In genomic region chr16:37763797-37764196, GRCm38 (mm10) we compare ENCODE assay signal across 31 mouse cellular contexts. TPM values are rescaled to one million over a fixed set of nuclear protein-coding genes. Genes with fewer than 3 reads are reported as not detected.
DNase-seq lines count a peak whose midpoint lies in the region; ATAC-seq and TF ChIP-seq lines count a peak whose summit lies in the region.
"Had no signal": no experiment of that assay in that cellular context is flagged by ENCODE, and none has a peak within 500 bp of the region (broad histone marks: within the 10 kb centered on the region; RNA-seq: fewer than 3 reads in every experiment).

No protein-coding gene starts in this region.

- no peaks in the 10 kb centered on the region for H3K9me3 ChIP-seq in hindbrain, embryonic 13.5 days
- no peaks in the 10 kb centered on the region for H3K9me3 ChIP-seq in hindbrain, embryonic 14.5 days (ENCODE audit: control insufficient read depth, low read length)
- H3K9me3 ChIP-seq in midbrain, embryonic 15.5 days: no peaks in the 10 kb centered on the region
- no peaks in the 10 kb centered on the region for H3K9me3 ChIP-seq in midbrain, embryonic 13.5 days
- H3K9me3 ChIP-seq in ES-E14 (ENCODE audit: control insufficient read depth, insufficient read depth, low read depth, low read length): no peaks in the 10 kb centered on the region
- H3K9me3 ChIP-seq in midbrain, postnatal 0 days (ENCODE audit: low read length): no peaks in the 10 kb centered on the region
- H3K9me3 ChIP-seq: embryonic facial prominence, embryonic 12.5 days; forebrain, embryonic 12.5 days; G1E; heart, embryonic 12.5 days; kidney, embryonic 15.5 days; limb, embryonic 12.5 days; liver, embryonic 15.5 days; neural tube, embryonic 12.5 days; stomach, embryonic 15.5 days had no signal

- in situ Hi-C loops in ES-E14 (cut with MboI; ENCODE audit: low sequenced_read_pairs in 2 of 2, unreplicated experiment in 2 of 2): no loop called here

- H3K36me3 ChIP-seq in hindbrain, embryonic 13.5 days: no peaks in the 10 kb centered on the region
- H3K36me3 ChIP-seq in hindbrain, embryonic 14.5 days (replicated peaks; ENCODE audit: control insufficient read depth, insufficient read depth): no peaks in the 10 kb centered on the region
- H3K36me3 ChIP-seq in midbrain, embryonic 15.5 days (replicated peaks): no peaks in the 10 kb centered on the region
- no peaks in the 10 kb centered on the region for H3K36me3 ChIP-seq in midbrain, embryonic 13.5 days
- no peaks in the 10 kb centered on the region for H3K36me3 ChIP-seq in ES-E14 (ENCODE audit: control insufficient read depth, insufficient read depth, low read length, poor library complexity, severe bottlenecking)
- H3K36me3 ChIP-seq in midbrain, postnatal 0 days (ENCODE audit: insufficient read depth, low read length): no peaks in the 10 kb centered on the region
- H3K36me3 ChIP-seq: embryonic facial prominence, embryonic 12.5 days; forebrain, embryonic 12.5 days; G1E; heart, embryonic 12.5 days; kidney, embryonic 15.5 days; limb, embryonic 12.5 days; liver, embryonic 15.5 days; neural tube, embryonic 12.5 days; stomach, embryonic 15.5 days had no signal

- ATAC-seq in hindbrain, embryonic 13.5 days (ENCODE audit: low FRiP score): peak; percentile 71; the same call in 1 of the 2 replicates
- no peak; the same call in 1 of the 2 replicates for ATAC-seq in hindbrain, embryonic 14.5 days (ENCODE audit: low FRiP score)
- ATAC-seq in midbrain, embryonic 15.5 days (replicated peaks): no peak; the same call in 1 of the 2 replicates
- no peak for ATAC-seq in midbrain, embryonic 13.5 days
- no peak for ATAC-seq in midbrain, postnatal 0 days (ENCODE audit: low FRiP score)

- H3K27me3 ChIP-seq in hindbrain, embryonic 13.5 days: no peaks in the 10 kb centered on the region
- no peaks in the 10 kb centered on the region for H3K27me3 ChIP-seq in hindbrain, embryonic 14.5 days (ENCODE audit: control insufficient read depth, insufficient read depth, low read length)
- H3K27me3 ChIP-seq in midbrain, embryonic 15.5 days (replicated peaks): no peaks in the 10 kb centered on the region
- H3K27me3 ChIP-seq in midbrain, embryonic 13.5 days: no peaks in the 10 kb centered on the region
- no peaks in the 10 kb centered on the region for H3K27me3 ChIP-seq in midbrain, postnatal 0 days (ENCODE audit: insufficient read depth, low read length)
- H3K27me3 ChIP-seq: embryonic facial prominence, embryonic 12.5 days; forebrain, embryonic 12.5 days; heart, embryonic 12.5 days; kidney, embryonic 15.5 days; liver, embryonic 15.5 days; neural tube, embryonic 12.5 days; stomach, embryonic 15.5 days had no signal

- no peak overlapping the region for H3K4me3 ChIP-seq in hindbrain, embryonic 13.5 days
- no peak overlapping the region for H3K4me3 ChIP-seq in hindbrain, embryonic 14.5 days (replicated peaks; ENCODE audit: low read length)
- no peak overlapping the region for H3K4me3 ChIP-seq in midbrain, embryonic 15.5 days
- no peak overlapping the region for H3K4me3 ChIP-seq in midbrain, embryonic 13.5 days (replicated peaks)
- no peak overlapping the region for H3K4me3 ChIP-seq in ES-E14 (ENCODE audit: insufficient read depth in 1 of 2, low read depth in 1 of 2, low read length in 2 of 2, poor library complexity in 1 of 2, severe bottlenecking in 1 of 2)
- no peak overlapping the region for H3K4me3 ChIP-seq in midbrain, postnatal 0 days (ENCODE audit: low read depth, low read length)
- H3K4me3 ChIP-seq: embryonic facial prominence, embryonic 12.5 days; forebrain, embryonic 12.5 days; heart, embryonic 12.5 days; kidney, embryonic 15.5 days; layer of hippocampus, adult 2 months; left cerebral cortex, adult 2 months; limb, embryonic 12.5 days; liver, embryonic 15.5 days; neural tube, embryonic 12.5 days; stomach, embryonic 15.5 days had no signal

- 0 out of 2 replicates have a peak overlapping the region, but pooled peaks have one; percentile 14 for H3K27ac ChIP-seq in hindbrain, embryonic 13.5 days
- H3K27ac ChIP-seq in hindbrain, embryonic 14.5 days: no peak overlapping the region
- H3K27ac ChIP-seq in midbrain, embryonic 15.5 days: peak overlapping the region; percentile 3; the same call in 1 of the 2 replicates
- H3K27ac ChIP-seq in midbrain, embryonic 13.5 days: no peak overlapping the region
- H3K27ac ChIP-seq in ES-E14 (ENCODE audit: insufficient read depth, low read depth, low read length, poor library complexity, severe bottlenecking): no peak overlapping the region
- H3K27ac ChIP-seq in midbrain, postnatal 0 days (ENCODE audit: low read depth, low read length): no peak overlapping the region
- H3K27ac ChIP-seq: embryonic facial prominence, embryonic 12.5 days; forebrain, embryonic 12.5 days; kidney, embryonic 15.5 days; layer of hippocampus, adult 2 months; left cerebral cortex, adult 2 months; limb, embryonic 12.5 days; liver, embryonic 15.5 days; neural tube, embryonic 12.5 days; stomach, embryonic 15.5 days had no signal

- H3K4me2 ChIP-seq in hindbrain, embryonic 13.5 days: no peak overlapping the region
- no peak overlapping the region for H3K4me2 ChIP-seq in hindbrain, embryonic 14.5 days (replicated peaks)
- no peak overlapping the region for H3K4me2 ChIP-seq in midbrain, embryonic 15.5 days
- H3K4me2 ChIP-seq in midbrain, embryonic 13.5 days (replicated peaks): no peak overlapping the region
- H3K4me2 ChIP-seq in midbrain, postnatal 0 days (ENCODE audit: low read depth, low read length, poor library complexity, severe bottlenecking): no peak overlapping the region
- H3K4me2 ChIP-seq: embryonic facial prominence, embryonic 12.5 days; forebrain, embryonic 12.5 days; heart, embryonic 12.5 days; kidney, embryonic 15.5 days; limb, embryonic 12.5 days; liver, embryonic 15.5 days; lung, embryonic 14.5 days; neural tube, embryonic 12.5 days; stomach, embryonic 15.5 days had no signal

- WGBS in hindbrain, embryonic 13.5 days: 27% methylated on average over 5 of the region's 5 CpGs
- WGBS in hindbrain, embryonic 14.5 days: 21% methylated on average over 5 of the region's 5 CpGs
- WGBS in midbrain, embryonic 15.5 days: 28% methylated on average over 5 of the region's 5 CpGs
- 28% methylated on average over 5 of the region's 5 CpGs for WGBS in midbrain, embryonic 13.5 days
- WGBS in midbrain, postnatal 0 days: 33% methylated on average over 5 of the region's 5 CpGs

- H3K9ac ChIP-seq in hindbrain, embryonic 13.5 days: no peak overlapping the region
- H3K9ac ChIP-seq in hindbrain, embryonic 14.5 days: no peak overlapping the region
- no peak overlapping the region for H3K9ac ChIP-seq in midbrain, embryonic 15.5 days
- no peak overlapping the region for H3K9ac ChIP-seq in midbrain, embryonic 13.5 days (replicated peaks)
- H3K9ac ChIP-seq in ES-E14 (ENCODE audit: insufficient read depth, low read depth, low read length, poor library complexity, severe bottlenecking): no peak overlapping the region
- 0 out of 2 replicates have a peak overlapping the region, but pooled peaks have one; percentile 19 for H3K9ac ChIP-seq in midbrain, postnatal 0 days (replicated peaks; ENCODE audit: low read length, poor library complexity, severe bottlenecking)
- H3K9ac ChIP-seq: embryonic facial prominence, embryonic 12.5 days; forebrain, embryonic 12.5 days; heart, embryonic 12.5 days; kidney, embryonic 15.5 days; limb, embryonic 12.5 days; liver, embryonic 15.5 days; lung, embryonic 14.5 days; neural tube, embryonic 12.5 days; stomach, embryonic 15.5 days had no signal

- peaks cover 12% of the 10 kb centered on the region for H3K4me1 ChIP-seq in hindbrain, embryonic 13.5 days (replicated peaks)
- H3K4me1 ChIP-seq in hindbrain, embryonic 14.5 days (replicated peaks; ENCODE audit: control insufficient read depth, insufficient read depth, low read length): no peaks in the 10 kb centered on the region
- H3K4me1 ChIP-seq in midbrain, embryonic 15.5 days: peaks cover 4% of the 10 kb centered on the region
- peaks cover 12% of the 10 kb centered on the region for H3K4me1 ChIP-seq in midbrain, embryonic 13.5 days (replicated peaks)
- H3K4me1 ChIP-seq in ES-E14 (ENCODE audit: control insufficient read depth in 2 of 2, insufficient read depth in 2 of 2, low read length in 2 of 2, poor library complexity in 1 of 2): peaks cover 0 to 11% of the 10 kb centered on the region in 2 experiments; a peak in 2 of 4 replicates
- H3K4me1 ChIP-seq in midbrain, postnatal 0 days (ENCODE audit: insufficient read depth, low read length): 0 out of 2 replicates have a peak, but pooled peaks cover 3% of the 10 kb centered on the region
- H3K4me1 ChIP-seq: liver, embryonic 15.5 days; stomach, embryonic 15.5 days had no signal

- no peak for DNase-seq in hindbrain, embryonic 14.5 days (ENCODE audit: low spot score)
- no peak for DNase-seq in ES-E14 (ENCODE audit: low read depth, low spot score)
- DNase-seq in midbrain, postnatal 0 days (ENCODE audit: low spot score): peak; percentile 17
- DNase-seq: adrenal gland, postnatal 10 days; B cell, adult 2 months; cerebellum, adult 11 months; cerebellum, adult 9-10 months; cerebellum, postnatal 36 days; gastrocnemius, postnatal 14 days; heart, adult 18-20 months; heart, postnatal 4 days; kidney, adult 18-20 months; kidney, postnatal 36 days; lung, embryonic 14.5 days; lung, postnatal 14 days; retina, postnatal 1 day; right cerebral cortex, postnatal 14 days had no signal

- TF ChIP-seq CTCF in midbrain, postnatal 0 days (IDR thresholded peaks at IDR 0.05): no peak

TF ChIP-seq in ES-E14, 5 proteins besides CTCF, POLR2A, EP300 and RAD21:
- no peak for TF ChIP-seq HCFC1 (IDR thresholded peaks at IDR 0.05; ENCODE audit: borderline replicate concordance, insufficient read depth, low read length)
- no peak for TF ChIP-seq ZNF384 (IDR thresholded peaks at IDR 0.05; ENCODE audit: low read depth, low read length)
- TF ChIP-seq MAFK (IDR thresholded peaks at IDR 0.05; ENCODE audit: insufficient read depth, low read depth, low read length): peak; percentile 71; the same call in 1 of the 2 replicates
- no peak for TF ChIP-seq ZC3H11A (IDR thresholded peaks at IDR 0.05; ENCODE audit: borderline replicate concordance, low read depth, low read length)
- TF ChIP-seq CHD2 (IDR thresholded peaks at IDR 0.05; ENCODE audit: low read depth, low read length): no peak

RNA-seq across cellular contexts. Expression of gene Fstl1, which starts 12.9 kb away (rescaled TPM):
- polyA plus RNA-seq in hindbrain, embryonic 13.5 days (2015; fragmentation: Nextera tagmentation; extraction: Ambion mirVana): 126 and 133 TPM in 2 replicates
- polyA plus RNA-seq in hindbrain, embryonic 14.5 days (2014; fragmentation: Nextera tagmentation; extraction: Ambion mirVana): 111 and 126 TPM in 2 replicates
- 85.4 and 85.6 TPM in 2 replicates for polyA plus RNA-seq in midbrain, embryonic 15.5 days (2015; fragmentation: Nextera tagmentation; extraction: Ambion mirVana)
- polyA plus RNA-seq in midbrain, embryonic 13.5 days (2015; fragmentation: Nextera tagmentation; extraction: Ambion mirVana): 98.9 and 99.0 TPM in 2 replicates
- total RNA-seq in ES-E14 (2012; rRNA removed): 80.6 and 87.6 TPM in 2 replicates
- 51.6 and 72.1 TPM in 2 replicates for total RNA-seq in midbrain, postnatal 0 days (2014; rRNA removed)
- polyA plus RNA-seq in midbrain, postnatal 0 days (2015; fragmentation: Nextera tagmentation; extraction: Ambion mirVana): 56.3 and 58.8 TPM in 2 replicates

Comparison
In these comparisons a context has a peak if more than half of its experiments do, and no peak if none do; other contexts are left out.
1. H3K27ac ChIP-seq: peak in hindbrain, embryonic 13.5 days (single experiment) and midbrain, embryonic 15.5 days (single experiment); none in hindbrain, embryonic 14.5 days (single experiment), midbrain, embryonic 13.5 days (single experiment), ES-E14 (single experiment) and midbrain, postnatal 0 days (single experiment).